Mouse (Mus musculus): ENCODE data around the gene Cfap44.

Cfap44 gene

GRCm38 (mm10) chr16:44394577-44395243 lies at the start of gene Cfap44:
Gene Cfap44, plus strand, starts transcription at chr16:44394796.
- DNase-seq (ENCODE audit: low spot score) = peak; percentile 54

GRCm38 (mm10) chr16:44347071-44347901 lies 47.3 kb upstream of the Cfap44 start, which contains the start of gene Spice1:
Gene Spice1, plus strand, starts transcription at chr16:44347121.
- peak; percentile 97 for DNase-seq (ENCODE audit: low spot score)

GRCm38 (mm10) chr16:44349801-44350397 lies 44.7 kb upstream of the Cfap44 start:
- no peak for DNase-seq (ENCODE audit: low spot score)

- DNase-seq (ENCODE audit: low spot score) = no peak
These were observed 38.3 kb upstream of the Cfap44 start for GRCm38 (mm10) chr16:44356291-44356690.

- DNase-seq (ENCODE audit: low spot score) = peak; percentile 54
These were observed 36.9 kb upstream of the Cfap44 start for GRCm38 (mm10) chr16:44357571-44358268.

- DNase-seq (ENCODE audit: low spot score) = no peak
These were observed 32.4 kb upstream of the Cfap44 start for GRCm38 (mm10) chr16:44361921-44362890.

- DNase-seq (ENCODE audit: low spot score) = no peak
These were observed 29.1 kb upstream of the Cfap44 start for GRCm38 (mm10) chr16:44365522-44365921.

- no peak for DNase-seq (ENCODE audit: low spot score)
These were observed 19.1 kb upstream of the Cfap44 start for GRCm38 (mm10) chr16:44375459-44375858.

- no peak for DNase-seq (ENCODE audit: low spot score)
These were observed 14.6 kb upstream of the Cfap44 start for GRCm38 (mm10) chr16:44380006-44380405.

GRCm38 (mm10) chr16:44381578-44381977 lies 13.0 kb upstream of the Cfap44 start:
- no peak for DNase-seq (ENCODE audit: low spot score)

GRCm38 (mm10) chr16:44383549-44383948 lies 11.0 kb upstream of the Cfap44 start:
- DNase-seq (ENCODE audit: low spot score) = no peak

GRCm38 (mm10) chr16:44384251-44384650 lies 10.3 kb upstream of the Cfap44 start:
- no peak for DNase-seq (ENCODE audit: low spot score)

GRCm38 (mm10) chr16:44391877-44392548 lies 2.6 kb upstream of the Cfap44 start:
- DNase-seq (ENCODE audit: low spot score) = peak; percentile 61

- DNase-seq (ENCODE audit: low spot score) = no peak
These were observed 10.3 kb downstream of the Cfap44 start for GRCm38 (mm10) chr16:44404933-44405332.

- DNase-seq (ENCODE audit: low spot score) = no peak
These were observed 12.6 kb downstream of the Cfap44 start for GRCm38 (mm10) chr16:44407211-44407610.

GRCm38 (mm10) chr16:44408290-44408689 lies 13.7 kb downstream of the Cfap44 start:
- DNase-seq (ENCODE audit: low spot score) = no peak

- DNase-seq (ENCODE audit: low spot score) = no peak
These were observed 15.6 kb downstream of the Cfap44 start for GRCm38 (mm10) chr16:44410176-44410575.

- no peak for DNase-seq (ENCODE audit: low spot score)
These were observed 23.0 kb downstream of the Cfap44 start for GRCm38 (mm10) chr16:44417596-44417995.

GRCm38 (mm10) chr16:44421735-44422134 lies 27.1 kb downstream of the Cfap44 start:
- DNase-seq (ENCODE audit: low spot score) = no peak

GRCm38 (mm10) chr16:44423499-44423898 lies 28.9 kb downstream of the Cfap44 start:
- no peak for DNase-seq (ENCODE audit: low spot score)

Measured in urinary bladder, postnatal 14 days (tissue).